Mouse (Mus musculus) layer of hippocampus, postnatal 25 days (tissue): Measurements from ENCODE around the gene Otulin. TPM values are rescaled to one million over a fixed set of nuclear protein-coding genes. Genes with fewer than 3 reads are reported as not detected.
A peak's percentile ranks its signal among the peaks of the same experiment; 100 is the strongest.

ENCODE experiments used
- DNase-seq, 2 experiments: peaks; one replicate each; pipeline ENCODE4 v3.0.0; 2022; ENCODE audit warnings: mixed read lengths in 2 of 2, low spot score in 1 of 2; ENCODE audit errors: extremely low spot score in 1 of 2
- total RNA-seq, 2 experiments: library from RNA; stranded (reverse); gene quantifications; 2 replicates each; pipeline ENCODE4 v1.2.3; 2021

Gene Otulin
- total RNA-seq, 2 experiments from 2014 or later, result 20.2 to 20.9 TPM

DNA sequence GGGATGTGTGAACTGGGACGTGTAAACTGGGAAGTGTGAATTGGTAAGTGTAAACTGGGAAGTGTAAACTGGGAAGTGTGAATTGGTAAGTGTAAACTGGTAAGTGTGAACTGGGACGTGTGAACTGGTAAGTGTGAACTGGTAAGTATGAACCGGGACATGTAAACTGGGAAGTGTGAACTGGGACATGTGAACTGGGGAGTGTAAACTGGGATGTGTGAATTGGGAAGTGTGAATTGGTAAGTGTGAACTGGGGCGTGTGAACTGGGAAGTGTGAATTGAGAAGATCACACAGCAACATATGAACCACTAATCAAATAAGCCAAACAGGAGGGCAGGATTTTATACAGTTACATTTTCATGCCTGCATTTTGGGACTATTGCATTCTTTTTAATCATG is 27.9 kb upstream of the Otulin start:
- DNase-seq, result no peak

DNA sequence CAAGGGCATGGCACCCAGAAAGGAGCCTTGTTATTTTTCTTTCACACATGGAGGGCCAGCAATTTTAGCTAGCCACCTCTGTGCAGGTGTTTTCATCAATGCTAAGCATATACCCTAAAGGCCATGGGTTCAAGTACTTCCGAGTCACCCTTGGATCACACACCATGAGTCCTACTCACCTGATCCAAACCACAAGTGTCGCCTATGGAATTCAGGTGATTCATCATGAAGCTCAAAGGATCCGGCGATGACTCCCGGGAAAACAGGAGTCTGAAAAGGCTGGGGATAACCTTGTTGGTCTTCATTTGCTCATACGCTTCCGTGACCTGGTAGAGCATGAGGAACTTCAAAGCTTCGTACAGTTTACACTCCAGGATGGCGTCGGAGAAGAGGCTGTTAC is 27.4 kb upstream of the Otulin start:
- DNase-seq, result no peak

GRCm38 (mm10) chr15:27656626-27657025 is 26.1 kb upstream of the Otulin start:
- DNase-seq, result no peak

DNA sequence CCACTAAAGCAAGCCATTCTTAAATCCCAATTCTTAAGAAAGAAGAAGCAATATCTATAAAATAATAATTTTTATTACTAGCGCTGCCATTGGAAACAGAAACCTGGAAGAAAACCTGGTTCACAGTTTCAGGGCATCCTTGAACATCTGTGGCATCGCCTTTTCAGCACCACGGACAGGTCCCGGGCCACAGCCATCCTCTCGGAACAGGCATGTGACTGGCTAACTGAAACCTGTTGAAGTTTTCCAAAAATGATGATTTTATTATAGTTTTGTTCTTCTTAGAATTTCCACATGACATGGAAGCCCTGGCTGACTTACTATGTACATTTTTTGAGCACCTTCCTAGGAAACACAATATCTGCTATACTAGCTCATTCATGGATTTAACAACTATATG is 24.5 kb upstream of the Otulin start:
- no peak for DNase-seq

- DNase-seq, result no peak
These were observed 17.2 kb upstream of the Otulin start for GRCm38 (mm10) chr15:27647686-27648085.

DNA sequence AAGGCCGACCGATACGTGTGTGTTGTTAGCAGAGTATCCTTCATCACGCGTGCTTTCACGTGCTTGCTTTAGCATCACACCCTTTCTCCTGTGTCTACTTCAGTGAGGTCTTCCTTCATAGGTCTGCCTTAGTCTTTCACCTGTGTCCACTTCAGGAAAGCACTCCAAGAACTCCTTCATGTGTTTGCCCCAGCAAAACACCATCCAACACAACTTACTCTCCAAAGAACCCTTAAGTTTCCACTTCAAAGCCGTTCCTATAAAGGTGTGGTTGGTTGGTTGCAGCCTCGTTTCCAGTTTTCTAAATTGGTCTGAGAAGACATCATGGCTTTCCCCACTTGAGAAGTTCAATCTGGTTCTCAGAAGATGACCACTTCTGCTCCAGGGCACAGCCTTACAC is 16.2 kb upstream of the Otulin start:
- DNase-seq, result no peak

DNA sequence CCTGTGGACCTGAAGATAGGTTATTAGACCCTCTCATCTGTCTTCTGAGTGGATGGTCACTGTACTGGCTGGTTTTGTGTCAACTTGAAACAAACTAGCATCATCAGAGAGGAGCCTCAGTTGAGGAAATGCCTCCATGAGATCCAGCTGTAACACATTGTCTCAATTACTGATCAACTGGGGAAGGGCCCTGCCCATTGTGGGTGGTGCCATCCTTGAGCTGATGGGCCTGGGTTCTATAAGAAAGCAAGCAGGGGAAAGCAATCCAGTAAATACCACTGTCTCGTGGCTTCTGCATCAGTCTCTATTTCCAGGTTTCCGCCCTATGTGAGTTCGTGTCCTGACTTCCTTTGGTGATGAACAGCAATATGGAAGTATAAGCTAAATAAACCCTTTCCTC is 14.8 kb upstream of the Otulin start:
- DNase-seq, result no peak

DNA sequence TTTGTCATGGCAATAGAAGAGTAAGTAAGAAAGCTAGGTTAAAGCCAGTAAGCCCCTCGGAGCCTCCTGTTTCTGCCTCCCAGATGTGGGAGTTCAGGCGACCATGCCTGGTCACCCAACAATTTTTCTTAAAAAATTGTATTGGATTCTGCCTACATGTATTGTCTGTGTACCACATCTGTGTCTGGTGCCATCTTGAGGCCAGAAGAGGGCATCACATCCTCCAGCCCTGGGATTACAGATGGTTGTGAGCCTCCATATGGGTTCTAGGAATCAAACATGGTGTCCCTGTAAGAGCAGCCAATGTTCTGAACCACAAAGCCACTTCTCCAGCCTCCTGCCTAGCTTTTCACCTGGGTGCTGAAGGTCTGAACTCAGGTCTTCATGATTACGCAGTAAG is 12.4 kb upstream of the Otulin start:
- no peak for DNase-seq

DNA sequence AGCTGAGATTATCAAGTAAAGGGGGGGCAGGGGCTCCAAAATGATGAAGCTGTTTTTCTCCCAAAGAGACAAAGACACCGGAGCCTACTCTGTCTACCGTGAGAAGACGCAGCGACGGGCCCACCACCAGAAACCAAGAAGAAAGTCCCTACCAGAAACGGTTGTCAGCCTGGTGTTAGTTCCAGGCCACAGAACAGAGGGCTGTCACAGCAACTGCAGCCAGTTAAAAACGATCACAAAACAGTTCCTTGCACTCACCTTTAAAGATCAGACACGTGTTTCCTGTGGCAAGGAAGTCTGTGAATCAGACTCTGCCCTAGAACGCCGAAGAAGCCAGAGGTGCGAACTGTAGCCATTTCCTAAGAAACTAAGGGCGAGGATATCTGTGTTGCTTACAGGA is 10.7 kb upstream of the Otulin start:
- no peak for DNase-seq

- no peak for DNase-seq
These were observed 3.7 kb upstream of the Otulin start for GRCm38 (mm10) chr15:27633941-27634900.

DNA sequence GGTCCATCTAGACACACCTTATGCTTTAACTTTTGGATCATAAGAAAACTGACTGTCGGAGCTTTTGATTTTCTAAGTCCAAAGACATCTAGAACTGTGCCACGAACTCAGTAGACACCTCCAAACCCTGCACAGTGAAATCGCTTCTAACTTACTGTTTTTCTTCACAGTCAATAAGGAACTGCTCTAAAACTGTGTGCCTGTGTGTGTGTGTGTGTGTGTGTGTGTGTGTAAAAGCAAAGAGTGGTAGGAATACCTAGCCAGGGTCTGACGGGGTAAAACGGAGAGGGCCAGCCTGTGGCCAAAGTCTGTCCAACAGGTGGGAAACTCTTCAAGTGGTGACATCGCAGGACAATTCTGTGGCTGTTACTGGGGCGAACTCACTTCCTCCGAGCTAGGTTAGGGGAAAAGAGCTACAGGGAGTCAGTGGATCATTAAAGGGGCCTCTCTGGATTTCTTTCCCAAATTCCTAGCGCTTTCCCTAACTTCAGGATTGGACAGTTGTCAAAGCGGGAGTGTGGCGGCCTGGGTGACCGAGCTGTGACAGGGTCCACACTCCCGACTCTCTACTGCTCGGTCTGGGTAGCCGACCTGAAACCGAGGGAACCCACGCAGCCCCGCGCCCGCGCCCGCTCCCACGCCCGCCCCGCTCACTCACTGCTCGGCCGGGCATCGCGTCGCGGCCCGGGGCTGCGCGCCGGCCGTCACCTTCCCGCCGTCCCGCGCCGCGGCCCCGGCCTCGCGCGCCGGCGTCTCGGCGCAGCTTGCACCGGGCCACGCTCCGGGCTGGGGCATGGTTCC is 493 bp downstream of the Otulin start:
- DNase-seq, result peak in 1 of 2 experiments; percentile 23

GRCm38 (mm10) chr15:27629046-27629445 is 1.4 kb downstream of the Otulin start:
- DNase-seq, result no peak

- no peak for DNase-seq
These were observed 2.7 kb downstream of the Otulin start for GRCm38 (mm10) chr15:27627794-27628193.

DNA sequence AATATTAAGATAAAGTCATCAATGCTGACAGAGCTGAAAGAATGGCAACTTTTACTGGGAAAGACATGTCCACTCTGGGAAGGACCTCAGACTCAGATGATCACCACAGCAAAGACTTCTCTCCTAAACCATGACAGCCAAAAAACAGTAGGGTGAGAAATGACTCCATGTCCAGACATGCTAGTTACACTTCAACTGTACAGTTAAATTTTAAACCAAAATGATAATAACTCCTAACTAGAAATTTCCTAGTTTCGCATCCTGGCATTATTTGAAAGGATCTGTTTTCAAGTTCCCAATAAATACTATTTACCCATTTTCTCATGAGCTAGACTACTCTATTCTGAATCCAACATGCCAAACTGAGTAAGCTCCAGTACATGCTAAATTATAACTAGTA is 4.2 kb downstream of the Otulin start:
- no peak for DNase-seq

DNA sequence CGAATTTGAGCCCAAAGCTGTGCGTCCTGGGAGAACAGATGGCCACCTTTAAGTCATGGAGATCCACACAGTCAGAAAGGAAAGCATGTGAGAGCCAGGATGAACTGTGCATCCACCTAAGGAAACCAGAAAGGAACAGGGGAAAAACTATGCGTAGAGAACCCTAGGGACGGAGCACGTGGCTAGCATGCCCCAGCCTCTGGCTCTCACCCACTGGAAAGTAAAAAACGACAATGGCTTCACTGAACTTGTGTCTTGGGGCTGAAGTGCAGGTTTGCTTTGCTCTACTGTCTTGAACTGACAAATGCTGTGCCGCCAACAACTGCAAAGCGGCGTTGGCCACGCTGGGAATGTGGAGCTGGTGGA is 4.6 kb downstream of the Otulin start:
- DNase-seq, result no peak

GRCm38 (mm10) chr15:27625014-27625889 is 5.2 kb downstream of the Otulin start:
- no peak for DNase-seq

DNA sequence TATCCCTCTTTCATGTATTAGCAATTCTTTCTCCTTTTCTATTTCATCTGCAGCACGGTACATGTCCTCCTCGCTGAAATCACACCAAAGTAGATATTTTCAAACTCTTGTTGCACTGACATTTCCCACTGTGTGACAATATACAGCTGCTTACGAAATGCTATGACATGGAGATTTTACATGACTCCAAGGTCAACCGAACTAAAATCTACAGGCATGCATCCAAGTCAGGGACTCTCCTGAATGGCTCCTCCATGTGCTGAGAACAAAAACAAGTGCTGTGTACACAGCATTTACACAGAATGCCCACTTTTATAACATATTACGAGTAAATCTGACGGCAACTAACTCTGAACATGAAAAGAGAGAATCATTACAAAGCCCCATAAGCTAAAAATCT is 7.2 kb downstream of the Otulin start:
- DNase-seq, result no peak

- DNase-seq, result no peak
These were observed 9.9 kb downstream of the Otulin start for GRCm38 (mm10) chr15:27620475-27621185.

DNA sequence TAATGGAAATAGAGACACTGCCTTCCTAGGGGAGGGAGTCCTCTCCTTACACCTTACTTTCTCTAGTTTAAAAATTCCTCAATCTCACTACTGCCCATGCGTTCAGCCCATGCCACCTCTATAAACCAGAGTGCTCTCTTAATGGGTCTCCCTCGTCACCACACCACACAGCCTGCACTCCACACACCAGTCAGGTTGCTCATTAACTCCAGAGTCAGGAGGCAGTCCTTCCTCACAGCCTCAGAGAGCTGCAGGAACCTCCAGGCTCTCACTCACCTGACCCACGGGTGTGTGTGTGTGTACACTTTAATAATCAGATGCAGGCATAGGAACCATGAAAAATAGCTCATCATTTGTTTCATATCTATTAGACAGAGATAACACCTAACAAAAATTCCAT is 10.8 kb downstream of the Otulin start:
- DNase-seq, result no peak
